Comparison of ENCODE assay signal across 25 mouse cellular contexts in genomic region chr5:4623625-4624024, GRCm38 (mm10).
DNase-seq lines count a peak whose midpoint lies in the region; ATAC-seq and TF ChIP-seq lines count a peak whose summit lies in the region.
"Had no signal": no experiment of that assay in that cellular context is flagged by ENCODE, and none has a peak within 500 bp of the region (broad histone marks: within the 10 kb centered on the region; RNA-seq: fewer than 3 reads in every experiment).

No protein-coding gene starts in this region.

- H3K36me3 ChIP-seq in midbrain, postnatal 0 days (ENCODE audit: insufficient read depth, low read length): no peaks in the 10 kb centered on the region
- H3K36me3 ChIP-seq in midbrain, embryonic 10.5 days: no peaks in the 10 kb centered on the region
- H3K36me3 ChIP-seq: embryonic facial prominence, embryonic 13.5 days; heart, embryonic 12.5 days; hindbrain, embryonic 13.5 days; intestine, embryonic 15.5 days; liver, embryonic 12.5 days; neural tube, embryonic 12.5 days had no signal

- no peaks in the 10 kb centered on the region for H3K9me3 ChIP-seq in midbrain, postnatal 0 days (ENCODE audit: low read length)
- no peaks in the 10 kb centered on the region for H3K9me3 ChIP-seq in midbrain, embryonic 10.5 days (replicated peaks)
- H3K9me3 ChIP-seq: embryonic facial prominence, embryonic 13.5 days; heart, embryonic 12.5 days; hindbrain, embryonic 13.5 days; intestine, embryonic 15.5 days; liver, embryonic 12.5 days; neural tube, embryonic 12.5 days had no signal

- TF ChIP-seq CTCF in midbrain, postnatal 0 days (IDR thresholded peaks at IDR 0.05): no peak
- no peak for TF ChIP-seq CTCF in layer of hippocampus, adult 2 months (conservative IDR thresholded peaks at IDR 0.05)

- H3K4me2 ChIP-seq in midbrain, postnatal 0 days (ENCODE audit: low read depth, low read length, poor library complexity, severe bottlenecking): no peak overlapping the region
- H3K4me2 ChIP-seq: embryonic facial prominence, embryonic 13.5 days; heart, embryonic 12.5 days; hindbrain, embryonic 13.5 days; intestine, embryonic 15.5 days; liver, embryonic 12.5 days; neural tube, embryonic 12.5 days had no signal

- 69% methylated on average over 4 of the region's 4 CpGs for WGBS in midbrain, postnatal 0 days
- WGBS in midbrain, embryonic 10.5 days: 91% methylated on average over 4 of the region's 4 CpGs

- no peak overlapping the region for H3K27ac ChIP-seq in midbrain, postnatal 0 days (ENCODE audit: low read depth, low read length)
- no peak overlapping the region for H3K27ac ChIP-seq in midbrain, embryonic 10.5 days (replicated peaks)
- no peak overlapping the region for H3K27ac ChIP-seq in layer of hippocampus, adult 2 months
- H3K27ac ChIP-seq: gastrocnemius, adult 2 months; hindbrain, embryonic 13.5 days; intestine, embryonic 15.5 days; liver, embryonic 12.5 days; neural tube, embryonic 12.5 days had no signal

- no peak overlapping the region for H3K4me3 ChIP-seq in midbrain, postnatal 0 days (ENCODE audit: low read depth, low read length)
- no peak overlapping the region for H3K4me3 ChIP-seq in midbrain, embryonic 10.5 days
- H3K4me3 ChIP-seq in layer of hippocampus, adult 2 months: no peak overlapping the region
- H3K4me3 ChIP-seq: embryonic facial prominence, embryonic 13.5 days; gastrocnemius, adult 2 months; heart, embryonic 12.5 days; hindbrain, embryonic 13.5 days; intestine, embryonic 15.5 days; liver, embryonic 12.5 days; neural tube, embryonic 12.5 days had no signal

- no peak overlapping the region for H3K9ac ChIP-seq in midbrain, postnatal 0 days (replicated peaks; ENCODE audit: low read length, poor library complexity, severe bottlenecking)
- H3K9ac ChIP-seq: embryonic facial prominence, embryonic 13.5 days; heart, embryonic 12.5 days; hindbrain, embryonic 13.5 days; intestine, embryonic 15.5 days; liver, embryonic 12.5 days; neural tube, embryonic 12.5 days had no signal

- H3K4me1 ChIP-seq in midbrain, postnatal 0 days (ENCODE audit: insufficient read depth, low read length): no peaks in the 10 kb centered on the region
- H3K4me1 ChIP-seq in midbrain, embryonic 10.5 days: no peaks in the 10 kb centered on the region
- H3K4me1 ChIP-seq: heart, embryonic 12.5 days; hindbrain, embryonic 13.5 days; intestine, embryonic 15.5 days; liver, embryonic 12.5 days; neural tube, embryonic 12.5 days had no signal

- no peaks in the 10 kb centered on the region for H3K27me3 ChIP-seq in midbrain, postnatal 0 days (ENCODE audit: insufficient read depth, low read length)
- H3K27me3 ChIP-seq in midbrain, embryonic 10.5 days (ENCODE audit: low read depth, poor library complexity, severe bottlenecking): no peaks in the 10 kb centered on the region
- H3K27me3 ChIP-seq: heart, embryonic 12.5 days; hindbrain, embryonic 13.5 days; intestine, embryonic 15.5 days; liver, embryonic 12.5 days; neural tube, embryonic 12.5 days had no signal

- ATAC-seq in midbrain, postnatal 0 days (ENCODE audit: low FRiP score): no peak
- ATAC-seq: activated CD4-positive, CD25-positive, alpha-beta regulatory T cell, adult 4 months; CD4-positive, CD25-positive, alpha-beta regulatory T cell, adult 4 months; intestine, embryonic 15.5 days; liver, embryonic 12.5 days had no signal

- DNase-seq in cerebellum, postnatal 10 days: peak; percentile 20 to 23
- no peak for DNase-seq in cerebellum, adult 9-11 months
- peak; percentile 23 for DNase-seq in midbrain, postnatal 0 days (ENCODE audit: low spot score)
- DNase-seq in midbrain, embryonic 10.5 days (ENCODE audit: low spot score): no peak
- peak; percentile 68 for DNase-seq in forelimb bud, embryonic 11.5 days (ENCODE audit: low read depth, low spot score)
- no peak for DNase-seq in layer of hippocampus, adult 2 months (ENCODE audit: low spot score in 2 of 2)
- DNase-seq in liver: no peak
- DNase-seq in kidney, postnatal 10 days: no peak
- DNase-seq: adrenal gland, postnatal 14 days; cerebellum, adult 18-20 months; gastrocnemius, adult 2 months; heart, adult 11 months; heart, postnatal 14 days; lung, adult 2 months; lung, postnatal 4 days; right cerebral cortex, postnatal 4 days; thymus, postnatal 25 days had no signal

Comparison
In these comparisons a context has a peak if more than half of its experiments do, and no peak if none do; other contexts are left out.
1. DNase-seq: peak in cerebellum, postnatal 10 days (2 of 2), midbrain, postnatal 0 days (single experiment) and forelimb bud, embryonic 11.5 days (single experiment); none in cerebellum, adult 9-11 months (single experiment), midbrain, embryonic 10.5 days (single experiment), layer of hippocampus, adult 2 months (0 of 2), liver (single experiment) and kidney, postnatal 10 days (single experiment).